Mouse (Mus musculus) E14TG2a.4 (cell line): ENCODE data around the gene Emsy.

Source experiments
- CTCF ChIP-seq: conservative IDR thresholded peaks from 2 replicates; pipeline ENCODE4 v1.5.1; 2014; ENCODE audit warnings: low read length
- NANOG ChIP-seq: IDR thresholded peaks from 2 replicates; pipeline ENCODE4 v1.6.1; 2014; ENCODE audit warnings: borderline replicate concordance, low read length, mixed read lengths
- POU5F1 ChIP-seq: IDR thresholded peaks from 2 replicates; pipeline ENCODE4 v1.6.1; 2014; ENCODE audit warnings: low read length, borderline replicate concordance

DNA sequence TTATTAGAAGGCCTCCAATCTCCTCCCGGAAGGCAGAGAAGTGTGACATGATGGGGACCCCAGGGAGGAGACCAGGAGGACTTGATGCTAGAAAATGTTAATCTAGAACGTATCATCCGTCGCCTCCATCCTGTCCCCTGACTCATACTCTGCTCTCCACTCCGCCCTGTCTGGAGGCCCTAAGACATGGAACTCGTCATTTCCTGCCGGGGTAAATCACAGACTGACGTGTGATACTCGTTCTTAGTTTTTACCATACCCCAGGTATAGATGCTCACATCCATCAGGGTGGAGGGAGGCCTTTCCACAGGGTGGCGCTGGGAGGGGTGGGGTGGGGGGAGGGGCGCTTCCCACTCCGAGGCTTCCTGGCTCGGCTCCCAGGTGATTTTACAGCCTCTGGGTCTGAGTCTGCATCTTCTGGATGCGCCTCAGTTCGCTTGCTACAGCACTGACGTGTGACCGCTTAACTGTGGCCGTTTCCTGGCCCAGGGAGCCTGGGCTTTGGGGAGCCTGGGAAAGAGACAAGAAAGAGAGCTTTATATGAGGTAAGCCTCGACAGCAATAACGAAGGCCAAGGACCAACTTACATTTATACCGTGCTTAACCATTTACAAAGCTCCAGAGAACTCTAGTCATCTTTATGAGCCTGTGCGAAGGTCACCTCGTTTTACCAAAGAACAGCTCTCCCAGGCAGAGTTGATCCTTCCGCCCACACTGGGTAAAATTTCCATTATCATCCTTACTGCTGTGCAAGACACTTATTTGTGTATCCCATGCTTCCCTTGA is 36.4 kb upstream of the Emsy start:
- TF ChIP-seq CTCF = no peak
- TF ChIP-seq POU5F1 = no peak
- TF ChIP-seq NANOG = no peak
